Mouse (Mus musculus) Patski (cell line): ENCODE results near the gene Tbc1d2b. TPM values are rescaled to one million over a fixed set of nuclear protein-coding genes. Genes with fewer than 3 reads are reported as not detected.

Experiments
- ATAC-seq: fragments of 100-300 bp; one replicate; pipeline ENCODE4 v1.8.0; 2021
- CTCF ChIA-PET: fragments of 350-600 bp; sonication (Branson Sonifier 250); formaldehyde crosslinking; loops from one replicate; lab custom pipeline; 2022; ENCODE audit warnings: inconsistent platforms; lab: Charles Lee
- POLR2A ChIA-PET: fragments of 350-600 bp; sonication (Branson Sonifier 250); formaldehyde crosslinking; loops from one replicate; lab custom pipeline; 2022; ENCODE audit warnings: antibody characterized with exemption, inconsistent platforms; lab: Charles Lee
- DNase-seq: peaks from one replicate; pipeline ENCODE4 v3.0.0-alpha.2; 2011; ENCODE audit warnings: low read depth, low spot score
- H3K27me3 ChIP-seq: fragments of 371-371 bp; one replicate; pipeline ENCODE4 v1.5.1; 2021
- CTCF ChIP-seq: fragments of 100-300 bp; IDR thresholded peaks from one replicate; pipeline ENCODE4 v1.5.1; 2021
- in situ Hi-C: fragments of 300-500 bp; cut with MboI; formaldehyde crosslinking; loops from 3 replicates; pipeline ENCODE4 v1.11.1; 2018; ENCODE audit warnings: low pct_unique_long_range_greater_than_20kb, mixed read lengths
- polyA plus RNA-seq: library from polyadenylated mRNA; unstranded; gene quantifications from one replicate; pipeline ENCODE4 v1.2.3, GENCODE M21; 2021

The Tbc1d2b gene
- polyA plus RNA-seq, 1 experiment from 2014 or later = 11.8 TPM

DNA sequence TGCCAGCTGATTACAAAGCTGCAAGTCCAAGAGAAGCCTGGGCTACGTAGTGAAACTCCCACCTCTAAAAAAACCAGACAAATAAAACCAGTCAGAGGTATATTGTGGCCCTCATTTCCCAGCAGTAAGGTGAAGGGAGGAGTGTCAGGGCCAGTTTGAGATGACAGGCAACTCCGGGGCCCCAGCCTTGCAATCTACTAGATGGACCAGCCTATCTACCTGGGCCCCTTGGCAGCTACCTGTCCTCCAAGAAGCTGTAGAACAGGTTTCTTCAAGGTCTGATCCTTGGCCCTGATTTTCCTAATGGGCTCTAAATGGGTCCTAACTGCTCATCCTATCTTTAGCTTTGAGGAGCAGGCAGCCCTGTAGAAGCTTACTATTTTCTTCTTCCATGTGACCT lies 7.3 kb upstream of the Tbc1d2b start:
- peaks cover 3% of the 10 kb centered on the region for H3K27me3 ChIP-seq
- ChIA-PET CTCF (interaction anchor here (1.2 kb wide), 1 partner anchor 15 kb away, joined by 3 read pairs; no protein-coding TSS in a partner anchor), POLR2A (interaction anchor here (0.7 kb wide), 1 partner anchor 24 kb away, joined by 3 read pairs; no protein-coding TSS in a partner anchor)
- in situ Hi-C loops = no loop called here
- TF ChIP-seq CTCF = no peak
- no peak for ATAC-seq
- DNase-seq = no peak

- in situ Hi-C loops = no loop called here
- DNase-seq (no peak), ATAC-seq (no peak)
- H3K27me3 ChIP-seq = peaks cover 3% of the 10 kb centered on the region
- POLR2A ChIA-PET = no interaction called here
- CTCF ChIA-PET = no interaction called here
- TF ChIP-seq CTCF = no peak
These were observed 6.2 kb upstream of the Tbc1d2b start for GRCm38 (mm10) chr9:90276779-90277178.

DNA sequence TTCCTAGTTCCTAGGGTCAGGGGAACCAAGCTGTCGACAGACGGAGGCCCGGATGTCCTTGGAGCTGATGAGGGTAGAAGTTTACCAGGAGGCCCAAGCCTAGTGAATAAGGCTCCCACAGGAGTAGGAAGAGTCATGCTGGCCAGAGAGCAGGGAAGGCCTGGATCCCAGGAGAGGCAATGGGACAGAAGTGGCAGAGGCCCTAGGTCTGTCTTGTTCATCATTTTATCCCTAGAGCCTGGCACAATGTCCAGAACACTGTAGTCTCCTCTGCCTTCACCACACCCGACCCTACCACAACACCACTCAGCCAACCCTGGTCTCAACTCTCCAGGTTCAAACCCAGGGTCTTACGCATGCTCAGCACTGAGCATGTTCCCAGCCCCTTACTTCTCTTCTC lies 5.3 kb upstream of the Tbc1d2b start:
- TF ChIP-seq CTCF = no peak
- peaks cover 3% of the 10 kb centered on the region for H3K27me3 ChIP-seq
- POLR2A ChIA-PET = no interaction called here
- CTCF ChIA-PET = no interaction called here
- in situ Hi-C loops = no loop called here
- ATAC-seq (no peak), DNase-seq (no peak)

GRCm38 (mm10) chr9:90275500-90275899 lies 4.9 kb upstream of the Tbc1d2b start:
- ATAC-seq (no peak), DNase-seq (no peak)
- H3K27me3 ChIP-seq = peaks cover 3% of the 10 kb centered on the region
- CTCF ChIA-PET = no interaction called here
- in situ Hi-C loops = no loop called here
- POLR2A ChIA-PET = no interaction called here
- TF ChIP-seq CTCF = no peak

GRCm38 (mm10) chr9:90274516-90274915 lies 3.9 kb upstream of the Tbc1d2b start:
- ATAC-seq (no peak), DNase-seq (no peak)
- H3K27me3 ChIP-seq = peaks cover 3% of the 10 kb centered on the region
- no peak for TF ChIP-seq CTCF
- in situ Hi-C loops = no loop called here
- POLR2A ChIA-PET = no interaction called here
- CTCF ChIA-PET = no interaction called here

GRCm38 (mm10) chr9:90272346-90272745 lies 1.7 kb upstream of the Tbc1d2b start:
- no peak for TF ChIP-seq CTCF
- POLR2A ChIA-PET = no interaction called here
- H3K27me3 ChIP-seq = no peaks in the 10 kb centered on the region
- ATAC-seq (no peak), DNase-seq (no peak)
- in situ Hi-C loops = no loop called here
- CTCF ChIA-PET = no interaction called here

DNA sequence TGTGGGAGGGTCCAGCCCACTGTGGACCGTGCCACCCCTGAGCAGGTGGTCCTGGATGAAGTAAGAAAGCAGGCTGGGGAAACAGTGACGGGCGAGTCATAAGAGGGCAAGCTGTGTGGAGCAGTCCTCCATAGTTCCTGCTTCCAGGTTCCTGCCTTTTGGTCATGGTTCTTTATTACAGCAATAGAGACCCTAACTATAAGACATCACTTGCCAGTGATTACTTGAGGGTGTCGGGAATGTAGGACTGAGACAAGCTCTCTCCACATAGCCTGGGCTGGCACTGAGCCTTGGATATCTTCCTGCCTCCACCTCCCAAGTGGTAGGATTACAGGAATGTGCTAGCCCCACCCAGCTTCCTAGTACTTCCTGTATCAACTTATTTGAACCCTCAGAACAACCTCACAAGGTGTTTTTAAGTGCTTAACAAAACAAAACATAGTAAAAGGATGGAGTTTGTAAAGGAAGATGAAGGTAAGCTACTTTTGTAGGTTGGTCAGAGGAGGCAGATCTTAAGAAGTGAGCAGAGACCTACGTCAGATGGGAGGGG lies 1.0 kb upstream of the Tbc1d2b start:
- DNase-seq (no peak), ATAC-seq (no peak)
- ChIA-PET POLR2A (no interaction called here), CTCF (no interaction called here)
- in situ Hi-C loops = no loop called here
- TF ChIP-seq CTCF = no peak
- no peaks in the 10 kb centered on the region for H3K27me3 ChIP-seq

- H3K27me3 ChIP-seq = no peaks in the 10 kb centered on the region
- in situ Hi-C loops = no loop called here
- ATAC-seq (peak; percentile 40), DNase-seq (no peak)
- no peak for TF ChIP-seq CTCF
- CTCF ChIA-PET = interaction anchor here (1.5 kb wide), 1 partner anchor 65 kb away, joined by 3 read pairs; no protein-coding TSS in a partner anchor
- POLR2A ChIA-PET = no interaction called here
These were observed 316 bp upstream of the Tbc1d2b start for GRCm38 (mm10) chr9:90270944-90271295.

DNA sequence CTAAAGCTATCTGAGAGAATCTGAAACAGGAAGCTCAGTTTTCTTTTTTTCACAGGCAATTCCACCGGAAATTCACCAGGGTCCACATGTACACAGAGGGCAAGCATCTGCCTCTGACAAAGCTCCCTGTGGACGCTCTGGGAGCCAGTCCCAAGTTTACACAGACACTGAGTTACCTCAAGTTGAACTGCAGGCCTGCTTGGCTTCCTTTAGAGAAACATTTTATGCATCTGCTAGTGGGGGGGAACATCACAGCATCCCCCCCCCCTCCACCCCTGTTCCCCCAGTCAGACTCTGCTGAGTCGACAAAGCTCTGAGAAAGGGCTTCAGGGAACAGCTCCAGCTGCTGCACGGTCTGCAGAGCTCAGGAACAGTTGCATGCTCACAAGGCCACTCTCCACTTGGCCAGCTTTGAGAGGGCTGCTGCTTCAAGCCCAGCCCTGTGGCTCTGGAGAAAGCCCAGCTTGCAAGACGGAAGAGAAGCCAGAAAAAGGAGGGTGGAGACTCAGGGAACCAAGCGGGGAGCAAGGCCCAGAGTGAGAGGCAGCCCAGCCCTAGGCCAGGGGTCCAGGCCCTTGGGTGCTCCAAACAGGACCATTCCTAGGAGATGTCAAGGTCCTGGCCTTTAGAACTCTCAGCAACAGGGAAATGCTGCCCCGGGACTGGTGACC lies 1.5 kb downstream of the Tbc1d2b start:
- no peak for TF ChIP-seq CTCF
- no peak for DNase-seq
- in situ Hi-C loops = no loop called here
- ATAC-seq = no peak
- no peaks in the 10 kb centered on the region for H3K27me3 ChIP-seq
- POLR2A ChIA-PET = no interaction called here
- CTCF ChIA-PET = no interaction called here

GRCm38 (mm10) chr9:90266926-90267325 lies 3.7 kb downstream of the Tbc1d2b start:
- no peaks in the 10 kb centered on the region for H3K27me3 ChIP-seq
- CTCF ChIA-PET = no interaction called here
- DNase-seq (no peak), ATAC-seq (no peak)
- in situ Hi-C loops = no loop called here
- no peak for TF ChIP-seq CTCF
- POLR2A ChIA-PET = no interaction called here

- DNase-seq = no peak
- CTCF ChIA-PET = no interaction called here
- no peak for ATAC-seq
These were observed 4.5 kb downstream of the Tbc1d2b start for GRCm38 (mm10) chr9:90266059-90266458.

More at GRCm38 (mm10) chr9:90266059-90266458, 4.5 kb downstream of the Tbc1d2b start:
- no peak for TF ChIP-seq CTCF
- POLR2A ChIA-PET = no interaction called here
- no peaks in the 10 kb centered on the region for H3K27me3 ChIP-seq
- in situ Hi-C loops = no loop called here
